Mouse (Mus musculus): Measurements from ENCODE around the gene Kcnn4.

GRCm38 (mm10) chr7:24419579-24419978, 49.5 kb downstream of the Kcnn4 start:
- TF ChIP-seq CTCF (IDR thresholded peaks at IDR 0.05; ENCODE audit: low read depth): no peak
- no peak for TF ChIP-seq EP300 (IDR thresholded peaks at IDR 0.05; ENCODE audit: low read depth)
